Mouse (Mus musculus) regulatory T cell (primary cell): ENCODE measurements at regions not wholly inside any gene's neighbourhood (a gene's known extent, or its start where the extent isn't known, plus 50 kb on each side); places are given as distances from the start of the nearest gene placed in this dataset.

ENCODE experiments used
- in situ Hi-C: fragments of 300-600 bp; cut with MboI, MseI; formaldehyde crosslinking; loops from one replicate; pipeline ENCODE4 v1.15.1; 2025; ENCODE audit warnings: high pct_unique_total_duplicates

DNA sequence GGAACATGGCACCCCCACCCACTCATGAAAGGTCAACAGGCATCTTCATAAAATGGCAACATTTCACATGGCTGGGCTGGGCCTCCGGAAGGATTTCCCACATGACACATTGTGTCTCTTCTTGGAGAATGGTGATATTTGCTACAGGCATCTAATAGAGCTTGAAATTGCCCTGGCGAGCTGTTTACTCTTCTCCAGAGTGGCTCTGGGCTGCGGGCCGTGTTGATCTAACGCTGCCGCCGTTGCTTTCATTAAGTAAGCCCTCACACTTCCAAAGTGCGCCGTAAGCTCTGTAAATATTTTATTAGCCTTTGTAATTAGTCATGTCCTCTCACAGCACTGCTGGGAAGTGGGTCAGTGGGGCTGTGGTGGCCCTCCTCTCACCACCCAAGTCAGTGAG is 164.4 kb upstream of the Ctnnb1 start:
- in situ Hi-C loops, result no loop called here

DNA sequence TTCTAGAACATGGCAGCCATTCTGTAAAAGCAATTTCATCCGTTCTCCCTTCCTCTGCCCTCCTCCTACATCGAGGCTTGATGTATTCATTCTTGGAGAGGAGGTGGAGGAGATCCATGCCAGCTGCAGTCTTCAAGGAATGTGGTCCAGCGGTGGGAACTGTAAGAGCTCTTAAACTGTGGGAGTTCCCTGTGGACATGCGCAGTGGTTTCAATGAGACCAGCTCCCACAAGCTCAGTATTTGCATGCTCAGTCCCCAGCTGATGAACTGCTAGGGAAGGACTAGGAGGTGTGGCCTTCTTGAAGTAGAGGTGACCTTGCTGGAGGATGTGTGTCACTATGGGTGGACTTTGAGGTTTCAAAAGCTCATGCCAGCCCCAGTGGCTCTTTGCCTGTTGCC is 163.7 kb upstream of the Ctnnb1 start:
- in situ Hi-C loops, result no loop called here

GRCm38 (mm10) chr9:120766881-120767280 is 162.1 kb upstream of the Ctnnb1 start:
- in situ Hi-C loops, result no loop called here

- in situ Hi-C loops, result no loop called here
Measured at GRCm38 (mm10) chr9:120767396-120767795, 161.6 kb upstream of the Ctnnb1 start.

DNA sequence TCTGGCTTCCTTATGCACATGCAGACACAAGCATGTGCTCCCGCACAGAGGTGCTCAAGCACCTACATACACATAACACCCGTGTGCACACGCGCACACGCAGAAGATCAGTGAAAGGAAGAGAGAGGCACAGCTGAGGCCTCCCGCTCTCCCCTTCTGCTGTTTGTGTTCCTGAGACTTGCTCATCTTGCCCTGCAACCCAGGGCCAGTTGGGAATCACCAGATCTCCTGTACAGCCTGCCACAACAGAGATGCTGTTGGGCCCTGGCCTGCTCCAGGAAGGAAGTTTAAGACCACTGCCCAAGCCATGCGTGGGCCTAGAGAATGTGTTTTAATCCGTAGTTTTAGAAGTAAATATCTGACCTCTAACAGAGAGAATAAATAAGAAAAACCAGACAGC is 160.0 kb upstream of the Ctnnb1 start:
- in situ Hi-C loops, result no loop called here

DNA sequence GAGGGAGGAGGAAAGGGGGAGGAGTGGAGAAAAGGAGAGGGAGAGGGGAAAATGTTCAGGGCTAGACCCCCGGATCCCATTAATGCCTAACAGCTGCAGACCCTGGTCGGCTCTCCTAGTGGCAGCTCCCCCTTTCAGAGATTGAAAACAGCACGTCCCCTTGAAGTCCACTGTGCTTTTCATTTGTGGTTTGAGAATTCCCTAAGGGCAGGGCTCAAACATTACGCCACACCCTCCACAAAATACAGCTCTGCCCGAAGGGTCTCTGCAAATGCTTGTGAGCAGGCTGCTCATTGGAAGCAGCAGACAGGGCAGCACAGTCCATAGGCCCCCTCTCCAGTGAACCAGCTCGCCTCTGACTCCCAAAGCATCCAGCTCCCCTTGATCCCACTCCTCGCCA is 159.3 kb upstream of the Ctnnb1 start:
- in situ Hi-C loops, result no loop called here

- in situ Hi-C loops, result no loop called here
Measured at GRCm38 (mm10) chr9:120770886-120771285, 158.1 kb upstream of the Ctnnb1 start.

GRCm38 (mm10) chr9:120771896-120772530 is 157.0 kb upstream of the Ctnnb1 start:
- in situ Hi-C loops, result no loop called here

DNA sequence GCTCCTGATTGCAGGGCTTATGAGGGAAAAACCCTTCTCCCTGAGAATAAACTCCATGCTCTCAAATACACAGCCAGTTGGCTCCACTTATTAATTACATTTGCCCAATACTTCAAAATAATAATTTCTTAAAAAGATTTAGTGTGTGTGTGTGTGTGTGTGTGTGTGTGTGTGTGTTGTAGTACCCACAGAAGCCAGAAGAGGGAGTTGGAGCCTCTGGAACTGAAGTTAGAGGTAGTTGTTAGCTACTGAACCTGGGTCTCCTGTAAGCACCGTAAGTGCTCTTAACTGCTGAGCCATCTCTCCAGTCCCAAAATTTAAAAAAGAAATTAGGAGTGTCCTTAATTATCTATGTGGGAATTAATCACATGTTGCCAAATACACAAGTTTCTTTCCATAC is 154.8 kb upstream of the Ctnnb1 start:
- in situ Hi-C loops, result no loop called here

GRCm38 (mm10) chr9:120774772-120775171 is 154.2 kb upstream of the Ctnnb1 start:
- in situ Hi-C loops, result loop anchor here (5.0 to 25.0 kb wide), 2 partner anchors 82 to 737 kb away; no protein-coding TSS in a partner anchor

DNA sequence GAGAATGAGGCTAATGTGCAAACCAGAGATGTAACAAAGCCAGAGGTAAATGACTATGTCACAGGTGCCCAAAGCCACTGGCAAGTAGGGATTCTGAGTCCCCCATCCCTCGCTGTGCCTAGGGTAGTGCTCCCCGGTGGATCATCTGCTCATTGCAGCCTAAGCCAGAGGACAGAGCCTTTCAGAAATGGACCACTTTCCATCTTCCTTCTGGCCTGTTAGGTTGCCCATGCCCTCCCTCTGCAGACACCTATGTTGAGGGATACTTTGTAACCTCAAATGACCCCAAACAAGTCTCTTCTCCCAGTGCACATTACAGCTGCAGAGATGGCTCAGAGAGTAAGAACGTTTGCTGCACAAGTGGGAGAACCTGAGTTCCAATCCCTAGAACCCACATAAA is 153.3 kb upstream of the Ctnnb1 start:
- in situ Hi-C loops, result loop anchor here (5.0 to 25.0 kb wide), 2 partner anchors 83 to 738 kb away; no protein-coding TSS in a partner anchor

DNA sequence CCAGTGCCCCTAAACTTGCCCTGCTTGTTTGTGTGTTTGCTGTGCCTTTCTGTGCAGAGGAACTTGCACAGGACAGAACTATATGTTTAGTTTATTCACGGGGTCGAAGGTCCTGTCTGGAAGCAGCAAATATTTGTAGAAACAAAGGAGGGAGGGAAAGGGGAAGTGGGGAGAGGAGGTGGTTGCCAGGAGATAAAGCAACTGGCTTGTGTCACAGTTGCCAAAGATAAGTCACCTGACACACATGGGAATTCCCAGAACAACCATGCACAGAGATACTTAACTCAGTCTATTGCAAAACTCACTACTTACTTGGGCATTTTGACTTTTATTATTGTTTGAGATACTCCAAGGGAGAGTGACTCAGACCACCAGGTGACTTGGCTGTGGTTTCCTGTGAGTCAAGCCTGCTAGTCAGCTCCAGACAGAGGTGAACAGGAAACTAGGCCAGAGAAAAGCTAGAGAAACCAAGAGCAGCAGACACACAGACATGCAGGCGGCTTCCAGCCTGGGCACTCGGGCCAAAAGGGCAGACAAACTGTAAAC is 152.5 kb upstream of the Ctnnb1 start:
- in situ Hi-C loops, result loop anchor here (5.0 to 25.0 kb wide), 2 partner anchors 84 to 739 kb away; no protein-coding TSS in a partner anchor

- in situ Hi-C loops, result loop anchor here (5.0 to 25.0 kb wide), 2 partner anchors 85 to 740 kb away; no protein-coding TSS in a partner anchor
Measured at GRCm38 (mm10) chr9:120777016-120777415, 152.0 kb upstream of the Ctnnb1 start.

GRCm38 (mm10) chr9:120777501-120777900 is 151.5 kb upstream of the Ctnnb1 start:
- in situ Hi-C loops, result loop anchor here (5.0 to 25.0 kb wide), 2 partner anchors 85 to 740 kb away; no protein-coding TSS in a partner anchor

DNA sequence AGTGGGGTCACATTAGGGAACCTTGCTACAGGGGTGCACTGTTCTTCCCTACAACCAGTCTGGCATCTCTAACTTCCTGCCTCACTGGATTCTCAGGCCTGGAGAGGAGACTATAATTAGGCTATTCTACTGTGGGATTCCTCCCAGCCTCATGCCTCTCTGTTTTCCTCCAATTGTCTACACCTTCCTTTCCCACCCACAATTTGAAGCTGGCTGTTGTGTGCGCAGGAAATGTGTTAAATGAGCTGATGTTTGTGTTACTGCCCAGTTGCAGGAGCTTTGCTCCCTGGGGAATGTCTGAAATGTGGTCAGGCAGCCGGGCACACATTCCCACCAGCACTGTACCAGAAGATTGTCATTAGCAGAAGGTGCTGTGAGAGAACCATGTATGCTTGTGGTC is 150.6 kb upstream of the Ctnnb1 start:
- in situ Hi-C loops, result loop anchor here (5.0 to 25.0 kb wide), 2 partner anchors 86 to 741 kb away; no protein-coding TSS in a partner anchor

DNA sequence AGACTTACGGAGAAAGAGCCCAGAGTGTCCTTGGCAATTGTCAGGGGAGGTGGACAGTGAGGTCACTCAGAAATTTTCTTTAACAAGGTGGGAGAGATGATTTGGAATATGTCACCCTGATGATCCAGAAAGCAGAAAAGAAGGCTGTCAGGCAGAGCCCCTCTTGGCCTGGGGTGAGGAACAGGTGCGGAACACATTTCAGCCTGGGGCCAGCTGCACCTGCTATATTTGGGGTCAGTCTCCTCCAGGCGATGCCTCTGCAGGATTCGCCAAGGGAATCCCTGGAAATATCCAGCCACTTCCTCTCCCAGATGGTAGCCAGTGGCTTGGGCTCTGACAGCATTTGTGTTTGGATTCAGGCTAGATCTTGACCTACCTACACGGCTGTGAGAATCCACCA is 134.8 kb upstream of the Ctnnb1 start:
- in situ Hi-C loops, result loop anchor here (25.0 kb wide), 1 partner anchor 757 kb away; no protein-coding TSS in a partner anchor

DNA sequence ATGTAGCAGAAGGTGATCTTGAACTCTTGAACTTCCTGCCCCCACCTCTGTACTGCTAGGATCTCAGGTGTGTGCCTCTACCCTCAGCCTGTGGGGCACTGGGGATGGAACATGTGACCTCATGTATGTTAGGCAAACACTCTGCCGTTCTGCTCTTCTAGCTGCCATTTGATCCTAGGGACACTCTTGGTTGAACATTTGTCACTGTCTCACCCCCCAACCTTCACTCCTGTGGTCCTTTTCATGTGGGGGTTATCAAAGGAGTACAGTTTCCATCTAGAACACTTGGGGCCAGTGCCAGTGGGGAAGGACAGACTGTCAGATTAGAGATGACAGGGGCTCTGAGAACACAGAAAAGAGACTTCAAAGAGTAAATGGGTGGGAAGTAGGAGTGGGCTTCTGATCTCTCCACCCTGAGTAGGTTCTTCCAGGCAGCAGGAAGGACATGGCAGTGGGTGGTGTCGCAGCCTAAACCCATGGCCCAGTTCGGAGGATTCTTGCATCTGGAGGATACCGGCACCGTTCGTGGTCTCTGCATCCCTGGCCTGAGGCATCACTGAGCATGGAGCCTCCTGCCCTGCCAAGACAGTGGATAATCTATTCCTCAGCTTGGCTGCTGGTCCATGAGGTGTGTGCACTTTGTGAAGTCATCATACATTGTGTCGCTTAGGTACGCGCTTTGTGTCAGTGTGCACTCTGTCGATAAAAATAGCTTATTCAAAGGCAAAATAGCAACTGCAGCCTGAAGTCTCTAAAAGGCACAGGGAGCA is 132.7 kb upstream of the Ctnnb1 start:
- in situ Hi-C loops, result loop anchor here (25.0 kb wide), 1 partner anchor 759 kb away; no protein-coding TSS in a partner anchor

- in situ Hi-C loops, result loop anchor here (25.0 kb wide), 1 partner anchor 761 kb away; no protein-coding TSS in a partner anchor
Measured at GRCm38 (mm10) chr9:120797996-120798663, 130.9 kb upstream of the Ctnnb1 start.

GRCm38 (mm10) chr9:120798901-120799300 is 130.1 kb upstream of the Ctnnb1 start:
- in situ Hi-C loops, result loop anchor here (25.0 kb wide), 1 partner anchor 762 kb away; no protein-coding TSS in a partner anchor

DNA sequence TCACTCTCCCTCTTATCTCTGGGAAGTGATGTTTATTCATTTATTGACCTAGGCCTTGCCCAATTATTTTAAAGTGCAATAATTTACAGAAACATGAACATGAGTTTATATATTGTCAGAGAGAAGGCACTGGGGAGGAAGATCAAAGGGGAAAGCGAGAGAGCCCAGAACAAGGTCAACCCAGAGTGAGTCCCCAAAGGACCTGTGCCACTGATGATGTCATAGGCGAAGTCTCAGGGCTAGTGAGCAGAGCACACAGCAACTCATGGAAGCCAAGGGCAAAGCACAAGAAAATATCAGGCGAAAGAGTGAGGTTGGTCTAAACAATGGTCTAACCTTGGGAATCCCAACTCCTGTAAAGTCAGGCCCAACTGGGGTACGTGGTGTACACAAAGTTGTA is 126.4 kb upstream of the Ctnnb1 start:
- in situ Hi-C loops, result no loop called here

- in situ Hi-C loops, result no loop called here
Measured at GRCm38 (mm10) chr9:120804760-120805294, 124.2 kb upstream of the Ctnnb1 start.
